Mouse (Mus musculus): ENCODE measurements around the gene Smpd4. TPM values are rescaled to one million over a fixed set of nuclear protein-coding genes. Genes with fewer than 3 reads are reported as not detected.

Smpd4 gene
- total RNA-seq, 2 experiments from 2014 or later: 10.8 to 11.2 TPM

GRCm38 (mm10) chr16:17617922-17618565, 1.1 kb upstream of the Smpd4 start:
- H3K27ac ChIP-seq: no peak overlapping the region
- H3K4me3 ChIP-seq: no peak overlapping the region
- peak; percentile 49 for DNase-seq
- intact Hi-C loops (cut with DNase I): loop anchor here (2.0 kb wide), 1 partner anchor 59 kb away; no protein-coding TSS in a partner anchor
- peak; percentile 64 for TF ChIP-seq CTCF (IDR thresholded peaks at IDR 0.05)

GRCm38 (mm10) chr16:17621936-17622335, 2.8 kb downstream of the Smpd4 start:
- no peak for DNase-seq
- no peak overlapping the region for H3K27ac ChIP-seq
- TF ChIP-seq CTCF (IDR thresholded peaks at IDR 0.05): no peak
- no peak overlapping the region for H3K4me3 ChIP-seq
- intact Hi-C loops (cut with DNase I): no loop called here

DNA sequence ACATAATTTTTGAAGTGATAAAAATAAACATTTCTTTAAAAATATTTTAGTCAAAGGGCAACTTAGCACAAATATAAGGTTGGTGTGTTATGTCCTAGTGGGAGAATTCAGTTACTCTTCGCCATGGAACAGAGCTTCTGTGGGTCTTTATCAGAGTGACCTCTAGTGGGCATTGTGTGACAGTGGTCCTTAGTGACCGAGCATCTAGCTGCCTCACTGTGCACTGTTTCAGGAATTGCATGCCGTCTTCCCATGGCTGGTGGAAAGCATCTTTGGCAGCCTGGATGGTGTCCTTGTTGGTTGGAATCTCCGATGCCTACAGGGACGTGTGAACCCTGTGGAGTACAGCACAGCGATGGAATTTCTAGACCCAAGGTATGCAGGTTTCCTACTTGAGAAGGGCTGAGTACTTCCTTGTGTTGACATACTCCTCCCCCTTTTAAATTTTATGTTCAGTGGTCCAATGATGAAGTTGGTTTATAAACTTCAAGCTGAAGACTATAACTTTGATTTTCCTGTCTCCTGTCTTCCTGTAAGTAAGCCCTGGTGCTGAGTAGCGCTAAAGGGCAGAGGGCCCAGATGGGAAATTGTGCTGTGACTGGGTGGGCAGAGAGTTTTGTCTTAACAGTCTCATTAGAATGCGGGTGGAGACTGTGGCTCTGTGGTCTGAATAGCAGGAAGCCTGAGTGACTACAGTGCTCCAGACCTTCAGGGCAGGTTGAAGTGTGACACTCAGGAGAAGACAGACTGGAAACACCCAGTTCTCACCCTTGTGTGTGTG, 6.5 kb downstream of the Smpd4 start:
- no peak overlapping the region for H3K4me3 ChIP-seq
- no peak overlapping the region for H3K27ac ChIP-seq
- intact Hi-C loops (cut with DNase I): no loop called here
- DNase-seq: no peak
- peak; percentile 70 for TF ChIP-seq CTCF (IDR thresholded peaks at IDR 0.05)

DNA sequence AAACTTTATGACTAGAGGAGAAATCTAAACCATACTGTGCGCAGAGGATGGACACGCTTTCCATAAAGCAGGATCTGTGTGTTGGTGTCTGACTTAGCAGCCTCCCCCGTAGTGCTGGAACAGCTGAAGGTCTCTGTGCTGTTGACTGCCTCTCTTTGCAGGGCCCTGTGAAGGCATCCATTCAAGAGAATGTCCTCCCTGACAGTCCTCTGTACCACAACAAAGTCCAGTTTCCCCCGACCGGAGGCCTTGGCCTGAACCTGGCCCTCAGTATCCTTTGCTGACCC, 7.1 kb downstream of the Smpd4 start:
- intact Hi-C loops (cut with DNase I): no loop called here
- TF ChIP-seq CTCF (IDR thresholded peaks at IDR 0.05): no peak
- no peak for DNase-seq
- Histone ChIP-seq H3K4me3 (no peak overlapping the region), H3K27ac (no peak overlapping the region)

DNA sequence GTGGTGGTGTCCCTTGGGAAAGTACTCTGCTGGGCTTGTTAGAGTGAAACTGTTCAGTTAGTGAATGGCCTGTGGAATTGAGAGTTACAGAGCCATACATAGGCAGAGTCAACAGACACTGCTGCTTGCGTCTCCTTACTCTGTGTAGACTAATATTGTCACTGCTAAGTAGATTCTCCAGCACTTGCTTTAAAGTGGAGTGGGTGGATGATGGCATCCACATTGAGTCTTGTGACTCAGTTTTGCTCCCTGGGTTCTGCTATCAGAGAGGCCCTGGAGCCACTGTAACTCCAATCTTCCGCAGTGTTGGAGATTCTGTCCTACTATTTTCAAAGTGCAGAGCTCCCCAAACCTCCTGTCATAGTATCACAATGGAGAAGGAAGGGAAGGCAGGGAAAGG, 13.4 kb downstream of the Smpd4 start:
- DNase-seq: no peak
- H3K4me3 ChIP-seq: no peak overlapping the region
- H3K27ac ChIP-seq: no peak overlapping the region
- intact Hi-C loops (cut with DNase I): no loop called here
- TF ChIP-seq CTCF (IDR thresholded peaks at IDR 0.05): no peak

DNA sequence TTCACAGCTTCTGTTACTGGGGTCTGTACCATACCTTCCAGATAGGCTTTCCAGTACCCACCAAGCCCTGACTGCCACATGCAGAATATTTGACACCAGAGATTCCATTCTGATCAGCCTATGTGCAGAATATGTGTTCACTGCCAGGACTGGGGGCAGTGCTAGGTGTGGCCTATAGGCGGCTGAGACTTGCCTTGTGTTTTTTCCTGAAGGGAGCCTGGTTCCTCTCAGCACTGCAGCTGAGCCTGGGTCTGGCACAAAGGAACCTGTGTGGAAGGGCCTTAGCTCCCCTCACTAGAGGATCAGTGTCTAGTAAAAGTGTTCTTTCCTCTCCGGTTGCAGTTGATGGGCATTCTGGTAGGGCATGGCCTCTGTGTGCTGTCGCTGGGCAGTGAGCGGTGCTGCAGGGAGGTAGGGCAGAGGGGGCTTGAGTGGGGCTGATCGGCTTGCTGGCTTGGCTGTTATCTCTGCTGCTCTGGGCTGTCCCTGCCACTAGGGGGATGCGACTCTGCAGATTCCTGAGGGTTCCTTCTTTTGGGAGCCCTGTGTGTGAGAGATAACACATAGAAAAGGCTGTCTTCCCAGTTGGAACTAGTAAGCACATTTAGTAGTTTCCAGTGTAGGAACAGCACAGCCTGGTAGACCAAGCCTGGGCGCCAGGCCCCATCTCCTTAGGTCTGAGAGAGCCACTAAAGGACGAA, 14.5 kb downstream of the Smpd4 start:
- Histone ChIP-seq H3K4me3 (no peak overlapping the region), H3K27ac (no peak overlapping the region)
- no peak for TF ChIP-seq CTCF (IDR thresholded peaks at IDR 0.05)
- DNase-seq: no peak
- intact Hi-C loops (cut with DNase I): no loop called here

DNA sequence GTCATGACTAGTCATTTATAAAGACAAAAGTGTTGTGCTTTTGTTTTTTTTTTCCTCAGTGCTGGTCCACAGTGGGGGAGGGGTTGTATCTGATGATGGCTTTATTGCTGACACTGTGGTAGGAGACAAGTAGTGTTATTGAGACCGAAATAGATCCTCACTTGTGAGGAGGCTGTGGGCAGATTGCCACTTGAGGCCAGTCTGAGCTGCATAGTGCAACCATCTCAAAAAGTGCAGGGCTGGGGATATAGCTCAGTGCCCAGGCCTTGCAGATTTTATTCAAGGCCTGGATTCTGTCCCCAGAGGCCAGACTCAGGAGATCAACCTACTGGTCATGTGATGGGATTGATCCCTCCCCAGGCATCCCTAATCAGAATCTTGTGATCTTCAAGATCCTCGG, 17.8 kb downstream of the Smpd4 start:
- no peak overlapping the region for H3K4me3 ChIP-seq
- no peak for TF ChIP-seq CTCF (IDR thresholded peaks at IDR 0.05)
- intact Hi-C loops (cut with DNase I): no loop called here
- no peak overlapping the region for H3K27ac ChIP-seq
- no peak for DNase-seq

- DNase-seq: no peak
- Histone ChIP-seq H3K4me3 (no peak overlapping the region), H3K27ac (no peak overlapping the region)
- TF ChIP-seq CTCF (IDR thresholded peaks at IDR 0.05): peak; percentile 20; the same call in 1 of the 2 replicates
- intact Hi-C loops (cut with DNase I): no loop called here
These were observed 18.5 kb downstream of the Smpd4 start for GRCm38 (mm10) chr16:17637610-17638009.

DNA sequence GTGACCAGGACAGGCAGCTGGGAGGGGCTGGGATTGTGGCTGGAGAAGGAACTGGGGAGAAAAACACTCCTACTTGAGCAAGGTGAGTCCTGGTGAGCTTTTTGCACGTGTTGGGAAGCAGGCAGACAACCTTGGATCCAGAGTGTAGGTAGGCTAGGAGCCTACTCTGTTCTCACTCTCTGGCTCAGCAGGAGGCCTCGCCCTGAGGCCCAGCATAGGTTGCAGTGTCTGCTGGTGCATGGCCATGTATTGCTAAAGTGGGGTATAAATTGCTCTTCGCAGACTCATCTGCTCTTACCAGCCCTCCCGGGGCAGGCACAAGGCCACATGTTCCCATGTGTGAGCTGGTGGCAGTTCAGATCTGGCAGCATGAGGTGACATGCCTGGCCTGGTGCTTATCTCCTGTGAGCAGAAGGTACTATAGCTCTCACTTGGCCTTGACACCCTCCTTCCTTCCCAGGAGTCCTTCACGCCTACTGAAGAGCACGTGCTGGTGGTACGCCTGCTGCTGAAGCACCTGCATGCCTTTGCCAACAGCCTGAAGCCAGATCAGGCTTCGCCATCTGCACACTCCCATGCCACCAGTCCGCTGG, 19.0 kb downstream of the Smpd4 start:
- no peak for TF ChIP-seq CTCF (IDR thresholded peaks at IDR 0.05)
- Histone ChIP-seq H3K4me3 (no peak overlapping the region), H3K27ac (no peak overlapping the region)
- DNase-seq: no peak
- intact Hi-C loops (cut with DNase I): no loop called here

GRCm38 (mm10) chr16:17639081-17639480, 19.9 kb downstream of the Smpd4 start:
- H3K4me3 ChIP-seq: no peak overlapping the region
- TF ChIP-seq CTCF (IDR thresholded peaks at IDR 0.05): no peak
- intact Hi-C loops (cut with DNase I): no loop called here
- H3K27ac ChIP-seq: no peak overlapping the region
- DNase-seq: no peak

DNA sequence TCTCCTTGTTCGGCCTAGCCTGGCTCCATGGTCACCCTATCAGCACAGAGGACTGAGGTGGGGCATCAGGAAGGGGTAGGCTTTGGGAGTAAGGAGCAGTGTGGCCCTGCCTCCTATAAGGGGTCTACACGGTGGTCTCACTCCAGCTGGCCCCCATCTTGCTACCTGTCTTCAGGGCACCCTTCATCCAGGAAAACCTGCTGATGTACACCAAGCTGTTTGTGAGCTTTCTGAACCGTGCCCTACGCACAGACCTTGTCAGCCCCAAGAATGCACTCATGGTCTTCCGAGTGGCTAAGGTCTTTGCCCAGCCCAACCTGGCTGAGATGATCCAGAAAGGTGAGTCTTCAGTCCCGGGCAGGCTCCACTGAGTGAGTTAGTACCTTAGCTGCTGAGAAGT, 20.8 kb downstream of the Smpd4 start:
- DNase-seq: no peak
- Histone ChIP-seq H3K27ac (no peak overlapping the region), H3K4me3 (no peak overlapping the region)
- no peak for TF ChIP-seq CTCF (IDR thresholded peaks at IDR 0.05)
- intact Hi-C loops (cut with DNase I): no loop called here

- no peak for TF ChIP-seq CTCF (IDR thresholded peaks at IDR 0.05)
- intact Hi-C loops (cut with DNase I): no loop called here
- no peak overlapping the region for H3K27ac ChIP-seq
- no peak for DNase-seq
- no peak overlapping the region for H3K4me3 ChIP-seq
These were observed 21.6 kb downstream of the Smpd4 start for GRCm38 (mm10) chr16:17640706-17641105.

- no peak for DNase-seq
- H3K4me3 ChIP-seq: no peak overlapping the region
- intact Hi-C loops (cut with DNase I): no loop called here
- TF ChIP-seq CTCF (IDR thresholded peaks at IDR 0.05): no peak
- no peak overlapping the region for H3K27ac ChIP-seq
These were observed 22.1 kb downstream of the Smpd4 start for GRCm38 (mm10) chr16:17641301-17641700.

All from gastrocnemius, adult 2 months (tissue).